Mouse (Mus musculus) heart, adult 9 months (tissue): ENCODE results near the gene Prdm1.
A peak's percentile ranks its signal among the peaks of the same experiment; 100 is the strongest.

Source experiments
- DNase-seq, 2 experiments: peaks; one replicate each; pipeline ENCODE4 v3.0.0; 2022; ENCODE audit warnings: low spot score in 2 of 2

Prdm1 gene

DNA sequence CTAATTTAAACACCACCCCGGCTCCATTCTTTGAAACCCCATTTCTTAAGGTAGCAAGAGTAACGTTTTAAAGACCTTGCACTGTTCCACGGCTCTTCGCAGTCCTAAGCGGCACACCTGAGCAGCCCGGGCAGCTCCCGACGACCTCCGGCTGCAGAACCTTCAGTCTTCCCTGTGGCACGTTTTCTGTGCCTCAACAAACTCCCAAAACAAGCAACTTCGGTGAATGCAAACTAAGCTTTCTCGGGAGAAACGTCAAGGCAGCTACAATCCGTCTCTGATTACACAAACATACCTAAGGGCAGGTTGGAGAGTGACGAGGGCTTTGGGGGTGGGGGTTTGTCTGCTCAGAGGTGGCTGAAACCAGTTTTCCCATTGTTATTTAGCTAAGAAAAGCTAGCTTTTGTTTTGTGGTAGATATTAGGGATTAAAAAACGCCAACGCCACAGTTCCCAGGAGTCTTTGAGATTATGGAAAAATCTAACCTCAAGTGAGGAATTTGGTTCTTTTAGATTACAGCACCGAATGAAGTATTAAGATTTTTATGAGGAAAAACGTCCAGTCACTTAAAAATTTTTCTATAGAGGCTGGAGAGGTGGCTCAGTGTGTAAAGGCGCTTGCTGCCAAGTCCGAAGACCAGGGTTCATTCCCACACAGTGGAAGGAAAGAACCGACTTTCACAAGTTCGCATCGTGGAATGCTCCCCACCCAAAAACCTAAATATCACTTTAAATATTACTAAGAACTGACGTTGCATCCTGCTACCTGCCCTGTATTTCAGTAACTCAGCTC lies at the start of gene Prdm1:
TSS of gene Prdm1 (minus strand) at position 211 of the 792 bp plus-strand sequence.
- DNase-seq, result no peak

- DNase-seq, result no peak
Measured at GRCm38 (mm10) chr10:44565971-44566370, 37.7 kb upstream of the Prdm1 start.

DNA sequence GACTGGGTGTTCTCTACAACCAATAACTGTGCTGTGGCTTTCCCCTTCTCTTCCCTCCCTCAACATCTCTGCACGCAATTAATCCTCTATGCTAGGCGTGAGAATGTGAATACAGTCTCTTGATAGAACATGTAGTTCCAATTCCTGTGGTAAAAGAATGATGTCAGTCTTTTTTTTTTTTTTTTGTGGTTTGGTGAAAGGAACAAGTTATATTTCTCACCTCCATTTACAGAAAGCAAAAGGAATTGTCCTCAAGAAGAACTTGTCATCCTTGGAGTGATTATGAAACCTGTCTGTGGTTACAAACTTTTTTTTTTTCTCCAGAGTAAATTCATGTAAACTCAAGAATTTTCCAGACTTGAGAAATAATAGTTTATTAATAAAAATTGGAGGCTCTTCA lies 36.8 kb upstream of the Prdm1 start:
- no peak for DNase-seq

DNA sequence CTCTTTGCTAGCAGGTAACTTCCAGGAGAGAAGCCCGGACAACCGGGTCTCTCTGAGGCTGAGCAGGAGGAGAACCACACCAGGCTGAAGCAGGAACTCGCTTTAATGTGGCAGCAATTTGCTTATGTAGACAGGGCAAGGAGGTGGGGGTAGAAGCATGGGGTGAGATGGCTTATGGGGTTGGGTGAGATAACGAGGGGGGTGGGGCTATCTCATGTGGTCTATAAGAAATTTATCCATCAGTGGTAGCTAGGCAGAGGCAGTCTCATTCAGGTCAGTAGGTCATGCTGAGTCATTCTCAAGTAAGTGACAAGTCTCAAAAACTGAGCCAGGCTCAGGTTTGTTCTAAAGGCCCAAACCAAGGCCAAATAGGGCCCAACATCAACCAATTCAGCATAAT lies 28.5 kb upstream of the Prdm1 start:
- DNase-seq, result no peak

DNA sequence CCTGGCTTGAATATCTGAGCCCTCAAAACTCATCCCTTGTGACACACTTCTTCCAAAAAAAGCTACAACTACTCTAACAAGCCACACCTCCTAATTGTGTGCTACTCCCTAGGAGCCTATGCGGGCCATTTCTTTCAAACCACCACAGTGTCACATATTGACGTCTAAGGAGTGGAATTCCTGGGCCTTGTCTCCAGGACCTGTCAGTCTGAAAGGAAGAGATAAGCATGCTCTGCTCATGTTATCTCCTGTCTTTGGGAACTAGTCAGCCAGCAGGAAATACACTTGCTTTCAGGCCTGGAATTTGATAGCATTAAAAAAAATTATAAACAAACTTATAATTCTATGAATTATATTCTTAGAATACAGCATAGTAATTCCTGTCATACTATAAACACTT lies 27.0 kb upstream of the Prdm1 start:
- no peak for DNase-seq

GRCm38 (mm10) chr10:44553648-44554047 lies 25.3 kb upstream of the Prdm1 start:
- DNase-seq, result no peak

GRCm38 (mm10) chr10:44539033-44539578 lies 10.8 kb upstream of the Prdm1 start:
- DNase-seq, result no peak

- no peak for DNase-seq
Measured at GRCm38 (mm10) chr10:44538137-44538536, 9.8 kb upstream of the Prdm1 start.

DNA sequence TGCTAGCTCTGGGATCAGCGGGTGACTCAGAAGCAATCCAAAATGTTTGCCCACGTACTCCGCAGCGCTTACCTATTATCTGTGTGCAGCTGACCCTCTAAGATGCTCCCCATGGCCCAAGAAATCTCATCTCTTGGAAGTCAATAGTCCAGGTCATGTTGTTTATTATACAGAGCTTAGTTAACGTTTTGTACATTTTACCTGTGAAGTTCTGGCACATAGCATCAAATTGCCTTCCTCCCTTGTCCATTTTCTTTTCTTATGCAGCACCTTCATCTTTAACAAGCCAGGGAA lies 1.7 kb upstream of the Prdm1 start:
- no peak for DNase-seq

DNA sequence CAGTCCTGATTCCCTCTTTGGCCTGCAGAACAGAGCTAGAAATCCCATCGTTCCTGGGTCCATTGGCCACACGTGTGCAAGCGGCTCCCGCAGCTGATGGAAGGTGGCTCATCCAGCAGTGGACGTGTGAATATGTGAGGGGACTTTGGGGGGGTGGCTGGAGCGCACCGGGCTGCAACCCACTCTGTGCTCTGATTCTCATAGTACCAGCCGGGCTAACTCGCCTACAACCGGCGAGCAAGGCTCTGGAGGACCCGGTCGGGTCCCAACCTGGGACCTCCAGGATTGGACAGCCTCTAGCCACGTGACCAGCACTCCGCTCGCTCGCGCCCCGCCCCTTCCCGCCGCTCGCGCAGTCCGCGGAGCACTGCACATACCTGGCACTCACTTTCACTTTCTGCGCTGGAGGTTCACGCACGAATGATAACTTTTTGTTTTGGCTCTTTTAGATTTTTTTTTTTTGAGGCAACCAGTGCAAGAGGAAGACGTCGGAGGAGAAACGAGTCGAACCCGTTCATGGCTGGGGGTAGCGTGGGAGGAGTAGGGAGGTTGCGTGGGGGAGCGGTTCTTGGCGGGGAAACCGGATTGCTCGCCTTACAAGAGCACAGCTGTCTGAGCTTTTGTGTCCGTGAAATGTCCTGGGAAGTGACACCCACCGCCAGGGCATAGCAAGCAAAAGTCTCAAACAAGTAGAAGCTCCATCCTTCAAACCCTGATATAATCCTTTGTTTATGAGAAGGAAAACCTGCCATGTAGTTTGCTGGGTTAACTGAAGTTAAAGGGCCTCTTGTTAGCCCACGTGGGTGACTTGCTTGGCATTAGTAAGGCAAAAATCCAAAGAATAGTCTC lies 1.1 kb upstream of the Prdm1 start:
- DNase-seq, result peak; percentile 83 to 85

GRCm38 (mm10) chr10:44527651-44528050 lies 650 bp downstream of the Prdm1 start:
- peak in 1 of 2 experiments; percentile 3 for DNase-seq

- peak in 1 of 2 experiments; percentile 11 for DNase-seq
Measured at GRCm38 (mm10) chr10:44526751-44527591, 1.3 kb downstream of the Prdm1 start.

- no peak for DNase-seq
Measured at GRCm38 (mm10) chr10:44520189-44520588, 8.1 kb downstream of the Prdm1 start.

DNA sequence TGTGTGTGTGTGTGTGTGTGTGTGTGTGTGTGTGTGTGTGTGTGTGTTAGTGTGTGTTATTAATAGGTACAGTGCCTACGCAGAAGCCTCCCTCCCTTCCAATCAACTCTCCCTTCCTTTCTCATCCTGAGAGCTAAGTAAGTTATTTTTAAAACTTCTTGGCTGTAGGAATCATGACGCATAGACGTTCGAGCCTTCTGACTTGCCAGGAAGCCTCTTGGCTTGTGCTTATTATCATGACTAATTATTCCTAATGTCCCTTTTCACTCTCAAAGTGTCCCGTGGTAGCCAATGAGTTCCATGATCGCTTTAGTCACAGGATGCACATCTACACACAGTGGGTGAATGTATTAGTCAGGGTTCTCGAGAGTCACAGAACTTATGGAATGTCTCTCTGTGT lies 9.7 kb downstream of the Prdm1 start:
- peak; percentile 8 to 20 for DNase-seq

DNA sequence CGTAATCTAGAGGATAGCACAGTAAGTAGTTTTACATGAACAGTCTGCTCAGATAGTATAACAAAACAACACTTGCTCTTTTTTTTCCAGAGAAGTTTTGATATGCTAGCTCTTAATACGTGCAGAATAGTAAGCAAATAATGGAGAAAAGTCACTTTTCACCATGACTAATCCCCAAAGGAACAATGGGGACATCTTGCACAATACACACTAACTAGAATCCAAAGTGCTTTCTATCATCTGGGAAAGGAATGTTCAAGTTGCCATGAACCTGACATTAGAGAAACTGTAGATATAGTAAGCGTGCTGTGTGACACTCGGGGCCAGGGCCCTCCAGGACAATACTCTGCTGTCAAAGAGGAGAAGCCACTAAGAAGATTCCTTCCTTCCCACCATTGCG lies 15.2 kb downstream of the Prdm1 start:
- no peak for DNase-seq

DNA sequence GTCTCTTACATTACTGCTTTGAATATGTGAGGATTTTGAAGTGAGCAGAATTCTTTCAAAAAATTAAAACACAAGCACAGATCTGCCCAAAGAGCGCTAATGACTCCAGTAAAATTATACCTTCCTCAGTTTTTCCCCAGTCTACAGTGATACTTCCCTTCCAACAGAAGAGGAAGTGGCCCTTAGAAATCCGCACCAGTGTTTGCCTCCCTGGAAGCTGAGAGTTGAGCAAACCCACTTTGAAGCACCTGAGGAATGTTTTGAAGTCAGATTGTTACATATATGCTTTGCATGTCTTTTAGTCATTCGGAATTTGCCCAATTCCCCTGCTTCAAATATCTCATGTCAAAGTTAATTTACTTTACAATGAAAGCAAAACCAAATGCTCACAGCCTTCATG lies 17.3 kb downstream of the Prdm1 start:
- no peak for DNase-seq

- DNase-seq, result no peak
Measured at GRCm38 (mm10) chr10:44508649-44509048, 19.7 kb downstream of the Prdm1 start.

GRCm38 (mm10) chr10:44507984-44508383 lies 20.3 kb downstream of the Prdm1 start:
- DNase-seq, result no peak

DNA sequence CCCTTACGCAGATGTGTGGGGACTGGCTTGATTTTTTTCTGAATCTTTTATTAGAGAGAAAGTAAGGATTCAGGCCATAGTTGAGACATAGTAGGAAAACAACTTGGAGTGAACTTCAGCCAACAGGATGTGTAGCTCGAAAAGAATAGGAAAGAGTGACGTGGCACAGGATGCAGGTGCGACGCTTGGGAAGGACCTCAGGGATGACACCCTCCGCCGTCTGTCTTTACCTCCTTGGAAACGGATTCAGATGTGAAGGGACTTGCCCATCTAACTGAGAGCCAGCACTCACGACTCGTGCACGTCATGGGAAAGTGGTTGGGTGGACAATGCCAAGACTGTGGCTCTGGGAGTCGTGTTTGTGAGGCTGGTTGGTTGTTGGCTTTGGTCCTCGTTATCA lies 25.4 kb downstream of the Prdm1 start:
- peak; percentile 17 to 67 for DNase-seq

DNA sequence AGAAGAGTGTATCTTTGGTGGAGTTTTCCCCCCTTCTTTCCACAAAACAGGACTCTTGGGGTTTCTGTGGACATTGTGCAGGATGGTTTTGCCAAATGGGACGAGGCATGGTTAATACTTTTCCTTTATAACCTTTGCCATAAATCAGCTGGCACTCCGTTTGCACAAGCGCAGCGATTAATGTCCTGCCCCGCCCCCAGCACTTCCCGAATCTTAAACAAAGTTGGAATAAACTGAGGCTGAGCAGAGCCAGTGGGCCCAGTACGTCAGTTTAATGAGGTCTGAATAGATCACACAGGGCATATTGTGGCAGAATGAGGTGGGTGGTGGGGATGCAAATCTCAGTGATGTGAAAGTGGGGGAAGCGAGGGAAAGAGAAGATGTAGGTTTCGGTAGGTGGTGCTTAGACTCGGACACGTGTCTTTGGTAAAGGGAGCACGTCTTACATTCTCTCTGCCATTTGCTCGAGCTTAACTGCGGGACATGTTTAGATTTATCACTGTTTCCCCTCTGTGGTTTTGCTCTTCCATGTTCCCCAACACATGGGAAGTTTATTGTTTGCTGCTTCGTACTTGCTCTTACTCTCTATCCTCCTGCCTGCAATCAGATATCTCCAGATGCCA lies 28.3 kb downstream of the Prdm1 start:
- no peak for DNase-seq

- DNase-seq, result no peak
Measured at GRCm38 (mm10) chr10:44493818-44494492, 34.3 kb downstream of the Prdm1 start.
